Mouse (Mus musculus): Measurements from ENCODE around the gene Olfr1428.
"Not testable (repeated sequence)": the region's sequence is repeated elsewhere in the genome, so short reads cannot be mapped to it uniquely, and the experiment has no call there.

Gene Olfr1428

DNA sequence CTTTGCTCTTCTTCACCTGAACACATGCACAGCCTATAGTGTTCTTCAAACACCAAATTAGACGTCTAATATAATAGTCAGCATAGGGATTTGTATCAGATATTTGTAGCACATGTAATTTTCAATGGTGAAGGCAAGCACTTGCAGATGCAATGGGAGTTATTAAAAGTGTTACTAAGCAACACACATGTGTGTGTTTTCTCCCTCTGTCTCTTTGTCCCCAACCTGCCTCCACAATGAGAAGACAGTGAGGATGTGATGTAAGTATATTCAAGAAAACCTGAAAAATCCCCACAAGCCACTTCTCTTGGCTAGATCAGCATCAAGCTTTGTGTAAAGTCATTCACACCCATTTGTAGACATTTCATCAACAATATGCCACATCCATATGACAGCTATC lies at the start of gene Olfr1428:
TSS of gene Olfr1428 (minus strand) at position 101 of the 400 bp plus-strand sequence.
- in situ Hi-C loops (cut with MboI; ENCODE audit: low sequenced_read_pairs) = no loop called here

DNA sequence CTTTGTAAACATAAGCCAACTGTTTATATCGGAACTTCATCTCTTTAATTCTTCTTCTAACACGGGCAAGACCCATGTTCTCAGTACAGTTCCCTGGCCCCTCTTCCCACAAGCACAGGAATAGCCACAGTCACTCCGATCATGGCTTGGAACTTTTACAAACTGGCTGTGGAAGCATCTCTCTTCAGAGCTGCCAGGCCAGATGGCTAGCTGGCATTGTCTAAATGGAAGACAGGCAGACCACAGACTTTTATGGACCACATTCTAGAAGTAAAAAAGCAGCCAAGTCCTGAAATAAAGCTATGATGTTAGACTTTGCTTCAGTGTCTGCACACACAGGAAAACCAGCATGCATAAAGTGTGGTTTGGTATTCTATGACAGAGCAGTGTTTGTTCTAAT lies 29.8 kb upstream of the Olfr1428 start:
- in situ Hi-C loops (cut with MboI; ENCODE audit: low sequenced_read_pairs) = no loop called here

DNA sequence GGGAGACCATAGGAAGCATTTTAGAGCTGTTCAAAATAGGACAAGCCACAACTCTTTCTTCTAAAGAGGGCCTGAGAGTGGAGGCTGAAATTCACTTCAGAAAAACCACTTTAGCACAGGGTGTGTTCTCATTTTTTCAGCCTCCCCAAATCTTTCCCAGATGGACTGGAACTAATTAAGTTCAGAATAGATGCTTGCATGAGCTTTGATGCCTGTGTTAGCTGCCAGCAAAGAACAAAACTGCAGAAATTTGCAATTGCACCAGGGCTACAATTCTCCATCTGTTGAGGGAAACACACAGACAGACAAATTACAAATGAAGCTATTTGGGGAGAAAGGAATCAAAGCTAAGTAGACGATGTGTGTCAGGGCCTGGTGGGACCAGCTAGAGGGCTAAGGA lies 27.7 kb upstream of the Olfr1428 start:
- in situ Hi-C loops (cut with MboI; ENCODE audit: low sequenced_read_pairs) = no loop called here

DNA sequence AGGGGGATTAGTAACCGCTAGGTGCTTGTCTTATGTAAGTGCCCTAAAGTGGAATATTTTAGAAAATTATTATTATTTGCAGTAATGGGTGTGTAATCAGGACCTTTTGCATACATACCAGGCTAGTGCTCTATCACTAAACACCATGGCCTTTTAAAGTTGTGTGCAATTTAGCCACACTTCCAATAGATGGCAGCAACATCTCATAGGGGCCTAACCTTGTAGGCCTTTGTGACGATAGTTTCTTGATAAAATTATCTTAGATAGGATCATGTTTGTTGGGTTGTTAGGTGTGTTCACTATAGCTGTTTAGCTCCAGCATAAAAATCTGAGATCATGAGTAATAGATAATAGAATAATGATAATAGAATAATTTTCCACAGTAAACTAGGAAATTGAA lies 18.6 kb upstream of the Olfr1428 start:
- in situ Hi-C loops (cut with MboI; ENCODE audit: low sequenced_read_pairs) = no loop called here

DNA sequence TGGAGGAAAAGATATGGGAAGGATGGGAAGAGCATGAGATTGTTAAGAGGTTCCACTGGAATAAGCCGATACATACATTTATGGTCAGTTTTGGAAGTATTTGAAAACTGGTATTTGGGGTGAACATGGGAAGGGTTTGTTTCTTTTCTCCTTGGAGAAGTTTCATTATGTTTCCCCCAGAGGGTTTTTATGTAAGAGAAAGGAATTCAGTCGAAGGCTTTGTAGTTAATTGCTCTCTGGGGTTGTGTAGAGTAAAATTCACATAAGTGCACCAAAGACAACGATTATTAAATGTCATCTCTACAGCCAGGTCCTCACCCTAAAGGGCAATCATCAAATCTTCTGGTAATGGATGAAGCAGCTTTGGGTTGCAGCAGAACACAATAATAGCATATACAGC lies 7.4 kb upstream of the Olfr1428 start, which contains the start of gene Olfr76:
TSS of gene Olfr76 (minus strand) at position 101 of the 400 bp plus-strand sequence.
- in situ Hi-C loops (cut with MboI; ENCODE audit: low sequenced_read_pairs) = no loop called here

DNA sequence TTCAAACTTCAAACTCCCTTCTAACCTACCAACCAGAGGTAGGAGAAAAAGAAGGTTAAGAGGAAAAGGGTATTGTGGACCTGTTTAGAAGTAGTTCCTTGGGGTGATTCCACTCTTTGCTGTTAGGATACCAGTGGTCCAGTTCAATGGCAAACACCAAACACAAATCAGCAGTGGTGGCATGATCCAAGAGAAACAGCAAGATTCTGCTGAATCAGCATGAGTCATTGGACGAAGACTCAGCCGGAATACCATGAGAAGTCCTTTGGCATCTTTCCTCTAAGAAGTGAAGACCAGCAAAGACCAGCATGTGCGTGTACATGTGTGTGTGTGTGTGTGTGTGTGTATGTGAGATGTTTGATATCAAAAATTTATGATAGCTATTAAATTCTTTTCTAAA lies 767 bp upstream of the Olfr1428 start:
- in situ Hi-C loops (cut with MboI; ENCODE audit: low sequenced_read_pairs) = no loop called here

DNA sequence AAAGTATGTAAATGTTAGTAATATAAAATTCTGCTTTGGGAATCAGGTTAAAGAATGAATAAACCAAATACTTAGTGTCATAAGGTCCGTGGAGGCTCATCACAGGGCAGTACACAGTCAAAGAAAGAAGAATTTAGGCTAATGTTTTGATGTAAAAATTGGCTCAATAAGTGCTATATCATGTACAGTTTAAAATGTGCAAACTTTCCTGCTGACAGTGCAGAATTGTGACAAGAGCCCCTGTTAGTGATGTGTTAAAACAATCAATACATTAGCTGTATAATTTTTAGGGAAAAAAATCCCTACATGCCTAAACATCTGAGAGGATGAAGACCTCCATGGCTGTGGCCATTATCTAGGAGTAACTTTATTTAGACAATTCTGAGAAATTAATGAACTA lies 1.9 kb downstream of the Olfr1428 start:
- in situ Hi-C loops (cut with MboI; ENCODE audit: low sequenced_read_pairs) = no loop called here

DNA sequence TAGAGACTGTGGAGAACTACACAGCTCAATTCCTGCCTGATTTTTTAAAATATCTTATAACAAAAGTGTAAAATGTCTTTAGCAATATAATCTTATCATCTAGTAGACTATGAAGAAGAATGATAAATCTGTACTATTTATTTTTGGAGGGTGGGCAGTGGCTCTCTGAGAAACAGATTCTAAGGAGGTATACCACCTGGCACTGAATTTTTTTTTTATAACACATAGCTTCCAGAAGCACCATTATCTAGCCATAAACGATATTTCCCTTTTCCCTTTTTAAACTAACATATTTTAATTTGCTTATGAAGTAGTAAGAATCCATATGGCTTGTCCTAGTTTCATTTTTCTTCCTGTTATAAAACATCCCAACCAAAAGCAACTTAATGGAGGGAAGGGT lies 11.2 kb downstream of the Olfr1428 start:
- in situ Hi-C loops (cut with MboI; ENCODE audit: low sequenced_read_pairs) = no loop called here

DNA sequence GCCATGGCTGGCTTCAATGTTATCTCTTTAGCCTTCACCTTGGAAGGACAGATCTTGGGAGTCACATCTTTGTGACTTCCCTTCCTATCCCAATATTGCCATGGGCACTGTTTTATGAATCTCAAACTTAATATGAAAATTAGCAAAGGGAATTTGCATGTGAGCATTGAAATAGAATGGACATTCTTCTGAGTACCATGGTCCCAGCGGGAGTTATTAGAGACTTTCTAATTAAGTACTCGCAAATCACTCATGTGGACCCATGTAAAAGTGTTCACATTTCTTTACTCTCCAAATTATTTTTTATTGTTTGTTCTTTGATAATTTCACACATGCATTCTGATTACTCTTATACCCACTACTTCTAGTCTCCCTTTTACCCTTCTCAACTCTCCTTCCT lies 12.5 kb downstream of the Olfr1428 start, which contains the start of gene Olfr1427:
TSS of gene Olfr1427 (minus strand) at position 101 of the 400 bp plus-strand sequence.
- in situ Hi-C loops (cut with MboI; ENCODE audit: low sequenced_read_pairs) = no loop called here

DNA sequence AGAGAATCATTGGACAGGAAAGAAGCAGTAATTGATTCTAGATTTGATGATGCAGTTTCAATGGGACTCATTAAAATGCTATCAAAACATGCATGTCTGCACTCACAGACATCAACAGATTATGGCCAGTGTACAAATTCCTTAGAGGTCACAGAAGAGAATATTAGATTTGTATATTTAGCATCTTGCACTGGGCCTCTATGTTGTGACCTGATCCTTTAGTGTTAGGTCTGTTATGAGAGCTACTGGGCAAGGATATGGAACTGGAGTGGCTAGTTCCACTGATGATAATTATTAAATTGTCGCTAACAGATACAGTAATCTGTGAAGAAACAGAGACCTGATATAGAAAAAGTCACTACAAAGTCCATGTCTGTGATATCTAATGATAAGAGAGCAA lies 23.8 kb downstream of the Olfr1428 start, which contains the start of gene Olfr1426:
TSS of gene Olfr1426 (minus strand) at position 101 of the 400 bp plus-strand sequence.
- in situ Hi-C loops (cut with MboI; ENCODE audit: low sequenced_read_pairs) = no loop called here

DNA sequence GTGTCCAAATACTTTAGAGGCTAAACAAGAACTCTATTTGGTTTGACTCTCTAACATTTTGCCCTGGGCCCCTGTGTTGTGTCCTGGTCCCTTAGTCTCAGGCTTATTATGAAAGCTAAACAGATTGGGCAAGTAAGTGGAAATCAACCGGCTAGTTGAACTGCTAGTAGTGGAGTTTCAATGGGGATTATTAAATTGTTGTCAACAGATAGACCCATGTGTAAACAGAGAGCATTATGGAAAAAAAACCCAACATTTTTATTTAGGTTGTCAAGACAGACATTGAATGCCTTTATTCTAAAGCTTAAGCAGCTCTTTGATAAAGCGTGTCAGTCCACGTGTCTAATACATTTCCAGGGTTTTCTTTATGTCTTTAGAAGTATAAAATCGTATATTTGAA lies 38.1 kb downstream of the Olfr1428 start, which contains the start of gene Olfr1425:
TSS of gene Olfr1425 (minus strand) at position 101 of the 400 bp plus-strand sequence.
- in situ Hi-C loops (cut with MboI; ENCODE audit: low sequenced_read_pairs) = not testable (repeated sequence)

DNA sequence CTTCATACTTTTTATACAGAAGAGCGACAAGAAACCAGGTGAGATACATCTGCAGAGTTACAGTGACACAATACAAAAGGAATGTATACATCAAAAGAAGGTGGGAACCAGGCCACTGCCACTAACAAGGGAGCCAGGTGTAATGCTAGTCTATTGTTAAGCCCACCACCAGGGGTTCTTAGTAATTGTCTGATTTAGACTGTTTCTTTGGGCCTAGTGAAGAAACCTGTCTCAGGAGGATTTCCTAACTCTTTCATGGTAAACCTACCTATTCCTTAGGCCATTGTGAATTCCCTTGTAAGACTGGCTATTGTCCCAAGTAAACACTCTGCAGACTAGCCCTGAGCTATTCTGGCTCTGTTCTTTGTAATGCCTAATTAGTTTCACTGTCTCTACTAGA lies 46.2 kb downstream of the Olfr1428 start:
- in situ Hi-C loops (cut with MboI; ENCODE audit: low sequenced_read_pairs) = not testable (repeated sequence)

DNA sequence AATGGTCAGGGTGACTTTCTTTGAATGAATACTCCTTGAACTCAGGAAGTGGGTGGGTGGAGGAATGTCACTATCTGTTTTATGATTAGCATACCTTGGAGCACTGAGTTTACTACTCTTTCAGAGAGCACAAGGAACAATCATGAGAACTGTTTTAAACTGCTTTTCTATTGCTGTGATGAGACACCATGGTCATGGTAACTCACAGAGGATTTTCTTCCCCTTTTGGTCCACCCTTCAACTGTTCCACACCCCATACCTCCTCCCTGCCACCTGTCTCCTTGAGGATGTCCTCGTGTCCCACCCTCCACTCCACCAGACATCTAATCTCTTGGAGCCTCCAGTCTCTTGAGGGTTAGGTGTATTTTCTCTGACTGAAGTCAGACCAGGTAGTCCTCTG lies 47.9 kb downstream of the Olfr1428 start:
- in situ Hi-C loops (cut with MboI; ENCODE audit: low sequenced_read_pairs) = not testable (repeated sequence)

DNA sequence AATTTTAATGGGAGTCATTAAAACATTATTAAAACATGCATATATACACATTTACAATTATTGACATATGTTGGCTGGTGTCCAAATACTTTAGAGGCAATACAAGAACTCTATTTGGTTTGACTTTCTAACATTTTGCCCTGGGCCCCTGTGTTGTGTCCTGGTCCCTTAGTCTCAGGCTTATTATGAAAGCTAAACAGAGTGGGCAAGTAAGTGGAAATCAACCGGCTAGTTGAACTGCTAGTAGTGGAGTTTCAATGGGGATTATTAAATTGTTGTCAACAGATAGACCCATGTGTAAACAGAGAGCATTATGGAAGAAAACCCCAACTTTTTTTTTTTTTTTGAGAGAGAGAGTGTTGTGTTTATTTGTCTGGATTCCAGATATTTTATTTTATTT lies 53.1 kb downstream of the Olfr1428 start, which contains the start of gene Olfr1424:
TSS of gene Olfr1424 (minus strand) at position 101 of the 400 bp plus-strand sequence.
- in situ Hi-C loops (cut with MboI; ENCODE audit: low sequenced_read_pairs) = not testable (repeated sequence)
